Mouse (Mus musculus) heart, embryonic 16.5 days (tissue): ENCODE results near the gene Bpifb3. TPM values are rescaled to one million over a fixed set of nuclear protein-coding genes. Genes with fewer than 3 reads are reported as not detected.

Source experiments
- ATAC-seq: fragments of 200-750 bp; cut with Nextera tagmentation; replicated peaks from 2 replicates; pipeline ENCODE4 v1.8.0; 2017; ENCODE audit warnings: moderate number of reproducible peaks; ENCODE audit not compliant: insufficient read depth, low FRiP score; ENCODE audit errors: extremely low read depth
- H3K27ac ChIP-seq: fragments of 300-500 bp; sonication (generic); 2 replicates; pipeline ENCODE4 v1.5.1; 2014; ENCODE audit warnings: mild to moderate bottlenecking, low read length, control low read depth, moderate library complexity
- H3K27me3 ChIP-seq: fragments of 300-500 bp; sonication (generic); 2 replicates; pipeline ENCODE4 v1.6.1; 2014; ENCODE audit warnings: low read length, mixed read lengths; ENCODE audit not compliant: control insufficient read depth, insufficient read depth
- H3K36me3 ChIP-seq: fragments of 300-500 bp; sonication (generic); 2 replicates; pipeline ENCODE4 v1.6.1; 2014; ENCODE audit not compliant: control insufficient read depth, insufficient read depth
- H3K4me1 ChIP-seq: fragments of 300-500 bp; sonication (generic); 2 replicates; pipeline ENCODE4 v1.6.1; 2014; ENCODE audit warnings: low read length, mixed read lengths; ENCODE audit not compliant: control insufficient read depth, insufficient read depth
- H3K4me2 ChIP-seq: fragments of 300-500 bp; sonication (generic); 2 replicates; pipeline ENCODE4 v1.6.1; 2014; ENCODE audit warnings: low read depth, mild to moderate bottlenecking, control low read depth, low read length
- H3K4me3 ChIP-seq: fragments of 300-500 bp; sonication (generic); 2 replicates; pipeline ENCODE4 v1.5.1; 2014; ENCODE audit warnings: mild to moderate bottlenecking, control low read depth, low read length
- H3K9ac ChIP-seq: fragments of 300-500 bp; sonication (generic); 2 replicates; pipeline ENCODE4 v1.6.1; 2014; ENCODE audit warnings: low read length, control low read depth
- H3K9me3 ChIP-seq: fragments of 300-500 bp; sonication (generic); replicated peaks from 2 replicates; pipeline ENCODE4 v1.6.1; 2016; ENCODE audit warnings: low read length; ENCODE audit not compliant: control insufficient read depth
- WGBS: fragments of 180-500 bp; shearing (Covaris S2); extraction: QIAGEN DNeasy Blood & Tissue Kit; methylation state at CpG from one replicate; pipeline ENCODE4 v1.1.7; 2014; 5-methylcytosine and 5-hydroxymethylcytosine counted together
- polyA plus RNA-seq: library from polyadenylated mRNA; unstranded; fragments of >200 nt; fragmentation: Nextera tagmentation; extraction: Ambion mirVana; gene quantifications from 2 replicates; pipeline ENCODE4 v1.2.1, GENCODE M21; 2015

The Bpifb3 gene
- polyA plus RNA-seq, 1 experiment from 2014 or later = not detected

- no peak for ATAC-seq
- H3K36me3 ChIP-seq = no peaks in the 10 kb centered on the region
- no peak overlapping the region for H3K4me2 ChIP-seq
- H3K27me3 ChIP-seq = no peaks in the 10 kb centered on the region
- no peaks in the 10 kb centered on the region for H3K9me3 ChIP-seq
- H3K9ac ChIP-seq = no peak overlapping the region
- H3K4me1 ChIP-seq = no peaks in the 10 kb centered on the region
- H3K27ac ChIP-seq = no peak overlapping the region
- 57% methylated on average over 4 of the region's 4 CpGs for WGBS
- no peak overlapping the region for H3K4me3 ChIP-seq
Measured at GRCm38 (mm10) chr2:153962821-153963331, 44.8 kb downstream of the Bpifb3 start.

GRCm38 (mm10) chr2:153963334-153963733, 45.3 kb downstream of the Bpifb3 start:
- no peak overlapping the region for H3K4me2 ChIP-seq
- no peak overlapping the region for H3K9ac ChIP-seq
- H3K4me1 ChIP-seq = no peaks in the 10 kb centered on the region
- no peaks in the 10 kb centered on the region for H3K27me3 ChIP-seq
- H3K9me3 ChIP-seq = no peaks in the 10 kb centered on the region
- no peaks in the 10 kb centered on the region for H3K36me3 ChIP-seq
- ATAC-seq = no peak
- WGBS = 69% methylated on average over 1 of the region's 1 CpGs
- no peak overlapping the region for H3K27ac ChIP-seq
- no peak overlapping the region for H3K4me3 ChIP-seq

- H3K4me3 ChIP-seq = no peak overlapping the region
- ATAC-seq = no peak
Measured at GRCm38 (mm10) chr2:153970221-153970620, 52.2 kb downstream of the Bpifb3 start.

DNA sequence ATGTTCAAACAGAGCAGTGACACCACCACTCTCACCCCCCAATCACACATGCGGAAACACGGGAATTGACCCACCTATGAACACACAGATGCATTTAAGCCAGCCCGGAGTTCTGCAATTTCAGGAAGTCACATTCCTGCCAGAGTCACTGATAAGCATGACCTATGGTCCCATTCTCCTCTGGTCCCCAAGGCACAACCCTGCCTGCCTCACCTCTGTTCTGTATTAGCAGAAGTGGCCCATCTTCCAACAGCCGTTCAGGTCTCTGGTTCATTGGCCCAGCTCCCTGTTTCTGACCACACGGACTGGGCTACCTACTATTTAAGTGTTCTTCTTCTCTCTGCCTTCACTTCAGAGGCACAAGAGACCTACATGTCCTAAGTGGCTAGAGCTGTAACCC, 56.6 kb downstream of the Bpifb3 start, which contains the start of gene Bpifa6:
Bpifa6 (plus strand) TSS at position 364 of the 400 bp plus-strand sequence.
- no peaks in the 10 kb centered on the region for H3K9me3 ChIP-seq
- H3K27ac ChIP-seq = no peak within 1 kb of the TSS
- no peak within 1 kb of the TSS for H3K4me3 ChIP-seq
- H3K27me3 ChIP-seq = no peaks in the 10 kb centered on the region
- no peak for ATAC-seq
- no peaks in the 10 kb centered on the region for H3K4me1 ChIP-seq
- 49% methylated on average over 5 of the region's 5 CpGs for WGBS
- no peak within 1 kb of the TSS for H3K4me2 ChIP-seq
- H3K9ac ChIP-seq = no peak within 1 kb of the TSS
- H3K36me3 ChIP-seq = no peaks in the 10 kb centered on the region

More at GRCm38 (mm10) chr2:153970221-153970620, 52.2 kb downstream of the Bpifb3 start:
- H3K4me2 ChIP-seq = no peak overlapping the region
- H3K4me1 ChIP-seq = no peaks in the 10 kb centered on the region
- H3K27me3 ChIP-seq = no peaks in the 10 kb centered on the region
- no peaks in the 10 kb centered on the region for H3K36me3 ChIP-seq
- H3K9me3 ChIP-seq = no peaks in the 10 kb centered on the region
- no peak overlapping the region for H3K9ac ChIP-seq
- H3K27ac ChIP-seq = no peak overlapping the region
- WGBS = 77% methylated on average over 5 of the region's 5 CpGs

Other genes with a start within 250 kb of the Bpifb3 start
- not detected in 2 replicates for gene Dnmt3c, start 221.6 kb upstream of the Bpifb3 start, polyA plus RNA-seq
- gene Mapre1, start 177.0 kb upstream of the Bpifb3 start, polyA plus RNA-seq = 236 and 246 TPM in 2 replicates
- 0.14 TPM in 1 of 2 replicates, not detected in the other for gene Efcab8, start 138.3 kb upstream of the Bpifb3 start, polyA plus RNA-seq
- not detected in 2 replicates for gene Sun5, start 47.1 kb upstream of the Bpifb3 start, polyA plus RNA-seq
- not detected in 2 replicates for gene Bpifb2, start 43.2 kb upstream of the Bpifb3 start, polyA plus RNA-seq
- gene Bpifb6, start 17.8 kb upstream of the Bpifb3 start, polyA plus RNA-seq = not detected in 2 replicates
- gene Bpifb4, start 20.0 kb downstream of the Bpifb3 start, polyA plus RNA-seq = not detected in 2 replicates
- not detected in 2 replicates for gene Bpifa6, start 56.7 kb downstream of the Bpifb3 start, polyA plus RNA-seq
- not detected in 2 replicates for gene Bpifa2, start 90.0 kb downstream of the Bpifb3 start, polyA plus RNA-seq
- gene Bpifa3, start 212.1 kb downstream of the Bpifb3 start, polyA plus RNA-seq = not detected in 2 replicates
- 15.4 and 26.0 TPM in 2 replicates for gene Bpifa1, start 224.7 kb downstream of the Bpifb3 start, polyA plus RNA-seq
- gene Bpifa5, start 244.4 kb downstream of the Bpifb3 start, polyA plus RNA-seq = not detected in 2 replicates